Mouse (Mus musculus): ENCODE measurements around the gene Hdac8. TPM values are rescaled to one million over a fixed set of nuclear protein-coding genes. Genes with fewer than 3 reads are reported as not detected.
A peak's percentile ranks its signal among the peaks of the same experiment; 100 is the strongest.

The Hdac8 gene
- total RNA-seq, 2 experiments from 2014 or later = 4.7 to 5.3 TPM

DNA sequence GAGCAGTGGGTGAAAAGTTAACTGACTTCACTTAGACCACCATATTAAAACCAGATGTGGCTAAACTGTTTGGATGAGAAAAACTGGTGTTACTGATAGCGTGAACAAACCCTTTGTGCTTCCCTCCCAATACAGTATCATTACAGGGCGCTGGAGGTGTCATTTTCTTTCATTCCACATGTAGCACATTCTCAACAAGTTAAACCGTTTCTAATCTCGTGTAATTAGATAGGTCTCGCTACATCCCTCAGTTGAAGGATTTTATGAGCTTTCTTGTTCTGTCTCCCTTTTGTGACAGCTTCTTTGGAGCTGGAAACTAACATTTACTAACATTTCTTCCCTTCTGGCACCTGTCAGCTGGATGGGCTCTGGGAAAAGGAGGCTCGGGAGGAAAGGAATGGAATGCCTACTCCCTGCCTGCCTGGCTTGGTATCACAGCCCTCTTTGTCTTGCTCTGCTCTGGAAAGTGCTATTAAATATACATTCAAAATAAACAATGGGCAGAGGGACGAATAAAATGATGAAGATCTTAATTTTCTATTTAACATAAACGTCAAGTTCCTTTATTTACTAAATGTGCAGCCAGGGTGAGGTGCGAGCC lies 156.2 kb downstream of the Hdac8 start:
- no peak for DNase-seq
- intact Hi-C loops (cut with DNase I) = no loop called here

DNA sequence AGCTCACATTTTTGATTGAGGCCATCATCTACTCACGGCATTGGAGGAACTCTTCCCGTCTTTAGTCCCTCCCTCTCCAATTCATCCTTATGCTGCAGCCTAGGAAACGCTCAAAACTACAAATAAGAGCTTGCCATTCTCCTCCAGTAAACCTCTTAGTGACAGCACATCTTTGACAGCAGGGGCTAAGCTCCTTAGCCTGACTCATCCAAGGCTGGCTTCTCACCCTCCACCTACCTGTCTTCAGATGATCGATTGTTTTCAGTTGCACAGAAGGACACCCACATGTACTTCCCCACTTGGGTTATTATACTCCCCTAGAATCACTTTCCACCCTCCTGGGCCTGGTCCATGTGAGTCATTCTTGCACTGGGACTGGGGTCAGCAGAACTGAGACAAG lies 163.5 kb downstream of the Hdac8 start:
- intact Hi-C loops (cut with DNase I) = no loop called here
- DNase-seq = no peak

DNA sequence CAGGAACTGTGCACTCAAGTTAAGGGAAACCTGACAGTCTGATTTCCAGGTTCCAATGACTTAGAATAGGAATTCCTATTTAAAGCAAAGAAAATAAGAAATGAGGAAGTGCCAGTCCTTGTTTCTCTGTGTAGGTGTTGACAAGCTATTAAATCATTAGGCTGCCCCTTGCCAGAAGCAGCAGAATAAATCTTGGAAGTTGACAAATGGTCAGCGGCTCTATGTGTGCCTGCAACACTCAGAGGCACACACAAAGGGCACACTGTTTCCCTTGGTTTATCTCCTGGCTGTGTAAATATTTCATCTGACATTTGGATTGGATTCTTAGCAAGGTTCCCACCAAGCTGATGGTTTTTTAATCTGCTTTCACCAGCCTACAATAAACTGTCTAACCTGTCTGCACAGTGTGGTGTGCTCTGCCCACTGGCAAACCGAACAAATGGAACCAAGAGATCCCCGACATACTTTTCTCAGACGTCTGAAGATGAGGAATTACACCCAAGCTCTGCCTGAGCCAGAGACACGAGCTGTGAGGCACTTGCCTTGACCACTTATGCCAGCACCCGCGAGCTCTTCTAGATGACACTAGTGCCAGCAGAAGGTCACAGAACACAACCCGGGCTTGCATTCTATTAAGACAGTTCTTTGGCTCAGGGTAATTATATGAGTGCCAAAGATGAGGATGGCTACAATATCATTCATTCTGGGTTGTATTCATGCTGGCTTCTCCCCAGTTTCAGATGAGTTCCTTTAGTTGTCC lies 165.6 kb downstream of the Hdac8 start:
- intact Hi-C loops (cut with DNase I) = no loop called here
- DNase-seq = no peak

- intact Hi-C loops (cut with DNase I) = no loop called here
- no peak for DNase-seq
Measured at GRCm38 (mm10) chrX:102319696-102320095, 185.5 kb downstream of the Hdac8 start.

GRCm38 (mm10) chrX:102319252-102319651 lies 185.9 kb downstream of the Hdac8 start:
- no peak for DNase-seq
- intact Hi-C loops (cut with DNase I) = no loop called here

GRCm38 (mm10) chrX:102318782-102319181 lies 186.4 kb downstream of the Hdac8 start:
- DNase-seq = no peak
- intact Hi-C loops (cut with DNase I) = no loop called here

- intact Hi-C loops (cut with DNase I) = no loop called here
- DNase-seq = no peak
Measured at GRCm38 (mm10) chrX:102311119-102311518, 194.0 kb downstream of the Hdac8 start.

GRCm38 (mm10) chrX:102307511-102307910 lies 197.6 kb downstream of the Hdac8 start:
- intact Hi-C loops (cut with DNase I) = no loop called here

DNA sequence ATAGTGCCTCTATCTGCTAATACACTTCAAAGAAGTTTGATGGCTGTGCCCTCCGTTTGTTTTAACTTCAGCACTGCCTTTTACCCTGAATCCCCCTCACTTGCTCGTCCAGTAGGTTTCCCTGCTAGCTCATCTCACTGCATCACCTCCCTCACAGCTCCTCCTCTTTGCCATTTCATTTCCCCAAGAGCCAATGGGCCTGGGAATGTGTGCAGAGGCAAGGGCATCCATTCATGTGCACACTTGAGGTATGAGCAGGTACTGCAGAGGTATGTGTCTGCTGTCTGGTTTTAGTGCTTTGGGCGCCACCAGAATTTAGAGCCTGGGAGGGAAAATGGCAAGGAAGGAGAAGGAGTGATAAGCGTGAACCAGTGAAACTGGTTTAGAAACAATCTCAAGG lies 199.4 kb downstream of the Hdac8 start:
- no peak for DNase-seq
- intact Hi-C loops (cut with DNase I) = no loop called here

More at GRCm38 (mm10) chrX:102307511-102307910, 197.6 kb downstream of the Hdac8 start:
- DNase-seq = no peak

DNA sequence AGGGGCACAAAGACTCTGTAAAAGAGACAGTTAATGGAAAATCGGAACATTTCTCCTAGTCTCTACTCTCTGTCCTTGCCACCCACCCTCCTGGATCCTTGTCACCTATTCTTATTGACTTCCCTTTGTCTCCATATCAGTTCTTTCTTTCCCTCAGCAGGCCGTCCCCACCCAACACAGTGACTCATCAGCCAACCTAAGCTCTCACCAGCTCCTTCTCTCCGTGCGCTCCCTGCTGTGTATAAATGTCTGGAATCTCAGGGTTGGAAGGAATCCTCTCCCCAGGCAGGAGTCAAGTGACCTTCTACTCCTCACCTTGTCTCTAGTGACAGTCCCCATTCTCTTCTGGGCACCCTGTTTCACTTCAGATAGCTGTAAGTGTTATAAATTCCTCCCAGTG lies 200.2 kb downstream of the Hdac8 start:
- DNase-seq = no peak
- intact Hi-C loops (cut with DNase I) = no loop called here

DNA sequence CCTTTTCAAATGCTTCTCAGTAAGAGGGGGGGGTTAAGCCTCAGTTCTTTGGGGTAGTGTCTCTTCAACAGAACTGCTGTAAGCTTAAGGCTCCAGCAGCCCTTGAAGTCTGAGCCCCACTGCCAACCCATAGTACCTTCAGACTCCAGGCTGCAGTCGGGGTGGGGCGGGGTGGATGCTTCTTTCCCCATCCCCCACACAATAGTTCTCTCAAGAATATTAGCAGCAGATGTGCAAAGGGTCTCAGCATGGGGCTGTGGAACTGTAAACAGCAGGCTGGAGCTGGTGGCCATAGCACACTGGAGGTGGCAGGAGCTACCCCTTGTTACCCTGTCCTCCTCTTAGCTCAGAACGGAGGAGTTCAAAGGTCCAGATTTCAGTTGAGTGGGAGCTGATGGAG lies 202.7 kb downstream of the Hdac8 start:
- intact Hi-C loops (cut with DNase I) = no loop called here
- DNase-seq = no peak

DNA sequence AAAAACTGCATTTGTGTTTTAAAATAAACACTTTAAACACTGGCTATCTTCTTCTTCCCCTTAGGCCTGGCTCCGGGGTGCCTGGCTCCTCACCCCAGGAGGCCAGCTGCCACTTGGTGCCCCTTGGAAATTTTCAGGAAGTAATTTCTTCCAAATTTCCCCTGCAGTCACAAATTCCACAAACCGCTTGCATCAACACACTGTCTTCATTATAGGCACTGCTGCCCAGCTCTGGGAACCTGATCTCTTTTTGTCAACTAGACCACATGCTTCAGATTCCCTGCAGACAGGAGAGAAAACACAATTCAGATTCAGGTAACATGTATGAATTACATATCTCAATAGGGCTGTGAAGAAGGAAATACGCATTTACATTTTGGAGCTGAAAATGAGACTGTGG lies 220.3 kb downstream of the Hdac8 start:
- intact Hi-C loops (cut with DNase I) = no loop called here
- DNase-seq = no peak

GRCm38 (mm10) chrX:102262620-102263345 lies 242.4 kb downstream of the Hdac8 start:
- DNase-seq = no peak
- intact Hi-C loops (cut with DNase I) = no loop called here

DNA sequence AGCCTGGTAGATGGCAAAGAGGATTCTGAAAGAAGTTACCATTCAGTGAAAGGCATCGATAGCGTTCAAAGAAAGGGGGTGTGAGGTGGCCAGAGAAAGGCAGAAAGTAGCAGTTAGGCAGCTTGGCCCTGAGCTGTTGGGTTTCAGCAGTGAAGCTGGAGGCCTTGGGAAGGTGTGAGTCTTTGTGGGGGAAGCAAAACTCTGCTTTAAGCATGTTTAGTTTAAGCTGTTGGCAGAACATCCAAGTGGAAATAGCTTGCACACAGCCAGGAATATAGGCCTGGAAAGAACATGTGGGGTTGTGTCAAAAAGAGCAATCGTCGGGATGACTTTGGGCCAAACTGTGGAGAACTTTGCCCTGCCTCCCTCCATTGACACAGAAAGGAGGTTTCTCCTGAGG lies 245.4 kb downstream of the Hdac8 start:
- no peak for DNase-seq
- intact Hi-C loops (cut with DNase I) = loop anchor here (10.0 kb wide), 1 partner anchor 215 kb away; no protein-coding TSS in a partner anchor

DNA sequence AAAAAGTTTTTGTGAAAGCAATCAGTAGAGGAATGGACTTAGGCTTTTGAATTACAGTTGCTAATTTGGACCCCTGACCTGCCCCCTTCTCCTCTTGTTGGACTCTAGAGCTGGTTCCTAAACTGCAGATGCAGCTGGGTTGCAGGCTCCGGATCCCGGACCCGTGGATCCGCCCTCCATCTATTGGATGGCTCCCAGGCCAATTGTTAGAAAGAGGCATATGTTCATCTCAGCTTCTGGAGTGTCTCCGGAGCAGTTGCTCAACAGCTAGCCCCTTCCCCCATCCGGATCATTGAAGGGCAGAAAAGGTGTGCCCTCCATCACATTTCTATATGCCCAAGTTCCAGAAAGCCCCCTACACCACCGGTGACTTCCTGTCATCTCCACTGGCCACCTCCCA lies 251.3 kb downstream of the Hdac8 start:
- DNase-seq = peak in 1 of 2 experiments; percentile 11
- intact Hi-C loops (cut with DNase I) = loop anchor here (10.0 kb wide), 1 partner anchor 221 kb away; no protein-coding TSS in a partner anchor

DNA sequence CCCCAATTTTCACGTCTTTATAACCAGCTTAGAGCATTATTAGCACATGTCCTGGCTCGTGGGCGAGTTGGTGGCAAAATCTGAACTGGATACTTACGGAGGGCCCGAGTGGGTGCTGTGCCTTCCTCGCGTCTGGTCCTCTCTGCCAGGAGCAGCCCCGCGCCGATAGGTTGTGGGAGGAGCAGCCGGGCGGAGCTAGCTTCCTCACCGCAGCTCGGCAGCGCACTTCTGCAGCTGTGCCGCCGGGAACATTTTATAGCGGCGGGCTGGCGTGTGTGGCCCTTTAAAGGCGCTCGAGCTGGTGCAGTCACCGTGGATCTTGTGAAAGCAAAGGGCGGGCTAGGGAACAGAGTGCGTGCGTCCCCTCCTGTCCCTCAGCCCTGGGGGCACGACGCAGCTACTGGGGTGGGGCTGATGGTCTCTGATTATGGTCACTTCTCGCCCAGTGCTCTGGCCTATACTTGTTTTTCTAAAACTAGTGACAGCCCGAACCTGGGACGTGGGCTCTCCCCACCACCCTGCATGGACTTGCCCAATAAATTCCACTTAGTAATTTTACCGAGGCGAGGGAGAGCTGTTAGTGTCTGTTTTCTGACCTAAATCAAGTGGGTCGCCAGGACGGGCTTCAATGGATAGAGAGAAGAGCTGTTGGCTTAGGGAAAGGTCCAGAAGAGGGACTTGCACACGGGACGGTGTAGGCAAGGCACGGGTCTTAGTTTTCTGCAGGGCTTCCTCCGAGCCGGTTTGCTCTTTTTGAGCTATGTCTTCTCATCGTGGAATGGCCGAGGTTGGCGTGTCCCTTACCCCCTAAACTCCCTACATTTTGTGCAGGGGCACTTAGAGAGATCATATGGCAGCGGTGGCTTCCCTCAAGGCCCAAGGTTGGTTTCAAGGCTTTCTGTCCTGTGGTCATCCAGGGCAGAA lies 253.0 kb downstream of the Hdac8 start, which contains the start of gene Cited1:
Gene Cited1, minus strand, starts transcription at position 245 of the 924 bp plus-strand sequence.
- DNase-seq = peak; percentile 35 to 38
- intact Hi-C loops (cut with DNase I) = loop anchor here (10.0 kb wide), 1 partner anchor 223 kb away; no protein-coding TSS in a partner anchor

DNA sequence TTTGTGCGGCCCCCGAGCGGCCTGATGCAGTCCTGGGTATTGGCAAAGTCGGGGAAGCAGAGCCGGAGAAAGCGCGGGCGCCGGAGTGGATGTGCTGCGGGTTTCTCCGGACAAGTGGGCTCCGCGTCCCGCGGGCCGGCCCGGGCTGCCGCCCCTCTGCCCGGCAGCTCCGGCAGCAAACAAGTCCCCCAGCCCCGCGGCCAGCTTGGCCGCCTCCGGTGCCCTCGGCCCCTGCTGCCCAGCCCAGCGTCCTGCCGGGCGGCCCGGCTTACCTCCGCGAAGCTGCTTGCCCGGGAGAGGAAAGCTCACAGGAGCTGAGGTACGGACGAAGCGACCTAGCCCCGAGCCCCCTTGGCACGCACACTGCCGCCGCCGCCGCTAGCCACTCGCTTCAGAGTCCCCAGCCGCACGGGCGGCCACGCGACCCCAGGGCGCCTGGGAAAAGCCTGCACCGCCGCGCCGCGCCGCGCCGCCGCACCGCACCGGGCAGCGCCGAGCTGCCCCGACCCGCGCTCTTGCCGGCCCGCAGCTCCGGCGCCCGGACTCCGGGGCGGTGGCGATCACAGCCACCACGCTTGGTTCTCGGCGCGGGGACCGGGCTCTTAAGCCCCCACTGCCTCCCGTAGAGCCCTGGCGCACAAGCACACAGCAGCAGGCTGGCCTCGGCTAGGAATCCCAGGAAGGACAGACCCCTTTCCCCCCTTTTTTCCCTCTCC lies 253.8 kb downstream of the Hdac8 start:
- intact Hi-C loops (cut with DNase I) = loop anchor here (10.0 kb wide), 1 partner anchor 223 kb away; no protein-coding TSS in a partner anchor
- DNase-seq = no peak

- intact Hi-C loops (cut with DNase I) = loop anchor here (10.0 kb wide), 1 partner anchor 224 kb away; no protein-coding TSS in a partner anchor
- DNase-seq = no peak
Measured at GRCm38 (mm10) chrX:102250891-102251170, 254.3 kb downstream of the Hdac8 start.

GRCm38 (mm10) chrX:102250150-102250890 lies 254.8 kb downstream of the Hdac8 start:
- intact Hi-C loops (cut with DNase I) = loop anchor here (10.0 kb wide), 1 partner anchor 224 kb away; no protein-coding TSS in a partner anchor
- DNase-seq = peak; percentile 5 to 12
